Mouse (Mus musculus) heart, embryonic 11.5 days (tissue): ENCODE results near the gene Ocm. TPM values are rescaled to one million over a fixed set of nuclear protein-coding genes. Genes with fewer than 3 reads are reported as not detected.

Source experiments
- ATAC-seq: fragments of 200-750 bp; cut with Nextera tagmentation; replicated peaks from 2 replicates; pipeline ENCODE4 v1.8.0; 2017; ENCODE audit warnings: moderate library complexity; ENCODE audit not compliant: insufficient number of reproducible peaks, low FRiP score, low TSS enrichment
- H3K27ac ChIP-seq: fragments of 300-500 bp; sonication (generic); 2 replicates; pipeline ENCODE4 v1.5.1; 2014; ENCODE audit warnings: mild to moderate bottlenecking, low read depth, low read length
- H3K27me3 ChIP-seq: fragments of 300-500 bp; sonication (generic); 2 replicates; pipeline ENCODE4 v1.6.1; 2014; ENCODE audit warnings: mild to moderate bottlenecking, low read length, mixed read lengths; ENCODE audit not compliant: control insufficient read depth, insufficient read depth
- H3K36me3 ChIP-seq: fragments of 300-500 bp; sonication (generic); 2 replicates; pipeline ENCODE4 v1.6.1; 2014; ENCODE audit warnings: mild to moderate bottlenecking, low read length, moderate library complexity, mixed read lengths; ENCODE audit not compliant: control insufficient read depth, insufficient read depth
- H3K4me1 ChIP-seq: fragments of 300-500 bp; sonication (generic); 2 replicates; pipeline ENCODE4 v1.6.1; 2014; ENCODE audit warnings: low read length; ENCODE audit not compliant: control insufficient read depth, insufficient read depth
- H3K4me2 ChIP-seq: fragments of 300-500 bp; sonication (generic); 2 replicates; pipeline ENCODE4 v1.6.1; 2014; ENCODE audit warnings: mild to moderate bottlenecking, moderate library complexity
- H3K4me3 ChIP-seq: fragments of 300-500 bp; sonication (generic); 2 replicates; pipeline ENCODE4 v1.5.1; 2014; ENCODE audit warnings: low read depth, low read length
- H3K9ac ChIP-seq: fragments of 300-500 bp; sonication (generic); 2 replicates; pipeline ENCODE4 v1.6.1; 2014; ENCODE audit warnings: mild to moderate bottlenecking, low read depth, low read length, moderate library complexity
- H3K9me3 ChIP-seq: fragments of 300-500 bp; sonication (generic); replicated peaks from 2 replicates; pipeline ENCODE4 v1.6.1; 2016; ENCODE audit warnings: low read length; ENCODE audit not compliant: control insufficient read depth
- WGBS: fragments of 180-500 bp; shearing (Covaris S2); extraction: QIAGEN DNeasy Blood & Tissue Kit; methylation state at CpG from one replicate; pipeline ENCODE4 v1.1.7; 2014; ENCODE audit not compliant: insufficient replicate concordance; 5-methylcytosine and 5-hydroxymethylcytosine counted together
- polyA plus RNA-seq: library from polyadenylated mRNA; unstranded; fragments of >200 nt; fragmentation: Nextera tagmentation; extraction: Ambion mirVana; gene quantifications from 2 replicates; pipeline ENCODE4 v1.2.1, GENCODE M21; 2014

The Ocm gene
- not detected in 2 replicates for polyA plus RNA-seq

DNA sequence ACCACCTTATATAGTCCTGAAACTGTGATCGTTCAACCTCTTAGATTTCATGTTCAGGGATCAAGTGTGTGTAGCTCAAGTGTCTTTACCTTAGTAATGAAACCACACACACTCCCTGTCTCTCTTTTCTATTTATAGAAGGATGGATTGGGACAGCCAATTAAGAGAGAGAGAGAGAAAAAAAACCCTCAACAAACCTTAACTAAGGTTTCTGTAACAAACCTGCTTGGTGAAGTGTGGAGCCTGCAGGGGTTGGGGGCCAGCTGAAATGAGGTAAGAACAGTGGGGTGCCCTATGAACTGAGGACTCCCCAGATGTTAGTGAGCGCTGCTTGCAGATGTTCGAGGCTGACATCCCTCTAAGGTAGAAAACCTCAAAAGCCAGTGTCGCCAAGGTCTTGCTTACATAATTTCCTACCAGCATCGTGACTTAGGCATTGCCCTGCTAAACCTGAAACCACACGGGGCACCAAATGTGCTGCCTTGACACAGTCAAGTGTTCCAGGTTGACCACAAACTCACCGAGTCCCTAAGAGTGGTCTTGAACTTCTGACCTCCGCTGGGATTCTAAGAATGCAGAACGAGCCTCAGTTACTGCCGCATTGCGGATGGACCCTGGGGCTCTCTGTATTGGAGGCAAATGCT lies at the start of gene Ocm:
TSS of gene Ocm (minus strand) at position 51 of the 644 bp plus-strand sequence.
- Histone ChIP-seq H3K9me3 (no peaks in the 10 kb centered on the region), H3K27ac (no peak within 1 kb of the TSS), H3K36me3 (no peaks in the 10 kb centered on the region), H3K4me1 (no peaks in the 10 kb centered on the region), H3K9ac (no peak within 1 kb of the TSS), H3K27me3 (no peaks in the 10 kb centered on the region), H3K4me3 (no peak within 1 kb of the TSS), H3K4me2 (no peak within 1 kb of the TSS)
- no peak for ATAC-seq
- 59% methylated on average over 11 of the region's 11 CpGs for WGBS

DNA sequence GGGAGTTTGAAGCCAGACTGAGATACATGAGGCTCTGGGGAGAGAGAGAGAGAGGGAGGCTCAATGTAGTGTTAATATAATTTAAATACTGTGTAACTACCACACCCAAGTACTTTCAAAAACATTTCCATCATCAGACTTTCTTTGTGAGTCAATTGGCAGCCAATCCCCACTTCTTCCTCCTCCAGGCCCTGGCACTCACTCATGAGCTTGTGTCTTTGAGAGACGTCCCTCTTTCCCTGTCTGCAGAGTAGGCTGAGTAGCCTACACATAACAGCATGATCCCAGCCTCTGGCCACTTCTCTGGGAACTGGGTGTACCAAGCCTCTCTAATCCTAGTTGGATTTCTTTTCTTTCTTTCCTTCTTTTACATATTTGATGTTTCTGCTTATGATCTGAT lies 44.8 kb upstream of the Ocm start:
- ATAC-seq: no peak
- Histone ChIP-seq H3K27me3 (no peaks in the 10 kb centered on the region), H3K27ac (no peak overlapping the region), H3K9me3 (peaks cover 4% of the 10 kb centered on the region; the same call in 1 of the 2 replicates), H3K36me3 (no peaks in the 10 kb centered on the region), H3K4me3 (no peak overlapping the region), H3K4me1 (no peaks in the 10 kb centered on the region), H3K4me2 (no peak overlapping the region), H3K9ac (no peak overlapping the region)
- WGBS: 41% methylated on average over 1 of the region's 1 CpGs

DNA sequence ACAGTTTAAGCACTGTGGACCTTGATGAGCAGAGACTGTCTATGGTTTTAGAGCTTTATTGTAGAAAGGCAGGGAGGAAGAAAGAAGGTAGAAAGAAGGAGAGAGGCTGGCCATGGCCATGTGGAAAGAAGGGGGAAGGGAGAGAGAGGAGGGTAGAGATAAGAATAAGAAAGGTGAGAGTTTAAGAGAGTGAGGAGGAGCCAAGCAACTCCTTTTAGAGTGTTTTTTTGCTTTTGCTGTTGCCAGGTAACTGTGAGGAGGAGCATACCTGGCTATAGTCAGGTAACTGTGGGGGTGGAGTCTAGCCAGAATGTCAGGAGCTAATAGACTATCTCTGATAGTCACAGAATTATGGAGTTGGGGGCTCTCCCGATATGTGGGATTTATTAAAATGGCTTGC lies 43.6 kb upstream of the Ocm start:
- no peaks in the 10 kb centered on the region for H3K27me3 ChIP-seq
- no peak overlapping the region for H3K4me2 ChIP-seq
- no peak overlapping the region for H3K4me3 ChIP-seq
- H3K9me3 ChIP-seq: peaks cover 4% of the 10 kb centered on the region; the same call in 1 of the 2 replicates
- 69% methylated on average over 1 of the region's 1 CpGs for WGBS
- H3K36me3 ChIP-seq: no peaks in the 10 kb centered on the region
- no peak overlapping the region for H3K9ac ChIP-seq
- H3K4me1 ChIP-seq: no peaks in the 10 kb centered on the region
- ATAC-seq: no peak
- no peak overlapping the region for H3K27ac ChIP-seq

DNA sequence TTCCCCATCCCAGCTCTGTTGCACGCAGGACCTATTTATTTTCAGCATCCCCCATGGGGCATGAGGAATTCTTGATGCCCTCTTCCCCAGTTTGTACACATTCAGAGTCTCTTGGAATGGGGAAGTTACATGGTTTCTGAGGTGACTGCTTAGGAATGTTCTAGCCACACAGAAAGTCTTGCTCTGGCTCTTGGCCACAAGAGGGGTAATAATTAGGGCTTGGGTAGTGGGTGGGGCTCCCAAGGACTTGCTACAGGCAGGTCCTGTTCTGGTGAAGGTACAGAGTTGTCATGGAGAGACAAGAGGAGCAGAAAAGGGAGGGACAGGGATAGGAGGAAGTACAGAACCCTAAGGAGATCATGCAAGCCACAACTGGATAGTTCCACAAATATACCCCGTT lies 39.6 kb upstream of the Ocm start:
- ATAC-seq: no peak
- 79% methylated on average over 2 of the region's 2 CpGs for WGBS
- Histone ChIP-seq H3K27ac (no peak overlapping the region), H3K27me3 (no peaks in the 10 kb centered on the region), H3K9me3 (peaks cover 4% of the 10 kb centered on the region; the same call in 1 of the 2 replicates), H3K4me1 (no peaks in the 10 kb centered on the region), H3K36me3 (no peaks in the 10 kb centered on the region), H3K4me3 (no peak overlapping the region), H3K9ac (no peak overlapping the region), H3K4me2 (no peak overlapping the region)

DNA sequence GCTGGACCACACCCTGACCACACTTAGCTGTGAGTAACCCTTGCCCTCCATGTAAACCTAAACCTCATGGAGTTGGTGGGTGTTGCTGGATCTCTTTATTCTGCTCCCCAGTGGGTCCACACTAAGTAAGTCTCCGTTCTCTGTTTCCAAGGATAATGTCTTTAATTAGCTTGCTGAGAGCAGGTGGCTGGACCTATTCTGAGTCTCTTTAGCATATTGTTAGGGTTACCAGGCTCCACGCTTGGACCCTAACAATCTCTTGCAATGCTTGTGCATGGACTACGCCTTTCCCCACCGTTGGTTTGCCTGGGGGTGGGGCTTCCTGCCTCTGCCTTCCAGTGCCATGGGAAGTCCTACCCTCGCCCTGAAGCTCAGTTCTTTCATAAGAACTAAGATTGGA lies 37.6 kb upstream of the Ocm start:
- Histone ChIP-seq H3K9ac (no peak overlapping the region), H3K4me3 (no peak overlapping the region), H3K4me2 (no peak overlapping the region), H3K27me3 (no peaks in the 10 kb centered on the region), H3K4me1 (no peaks in the 10 kb centered on the region), H3K9me3 (peaks cover 4% of the 10 kb centered on the region; the same call in 1 of the 2 replicates), H3K27ac (no peak overlapping the region), H3K36me3 (no peaks in the 10 kb centered on the region)
- ATAC-seq: no peak
- WGBS: 64% methylated on average over 5 of the region's 5 CpGs

DNA sequence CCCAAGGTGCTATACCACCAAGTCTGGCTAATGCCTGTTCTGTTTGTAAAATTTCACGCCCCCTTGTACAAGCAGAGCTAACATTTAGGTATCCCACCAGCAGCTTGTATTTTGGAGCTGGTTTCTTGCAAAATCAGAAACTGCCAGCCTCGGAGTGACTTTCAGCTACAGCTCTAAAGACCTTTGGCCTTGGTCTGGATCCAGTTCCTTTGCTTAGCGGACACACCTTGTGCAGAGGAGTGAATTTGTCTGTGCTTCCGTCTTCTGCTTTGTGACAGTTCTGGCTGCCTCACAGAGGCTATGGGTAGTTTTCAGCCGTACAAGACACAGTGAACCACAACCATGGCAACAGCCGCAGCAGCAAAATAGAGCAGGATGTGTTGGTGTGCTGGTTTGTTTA lies 27.9 kb upstream of the Ocm start:
- H3K4me3 ChIP-seq: no peak overlapping the region
- H3K27ac ChIP-seq: no peak overlapping the region
- no peak overlapping the region for H3K9ac ChIP-seq
- H3K9me3 ChIP-seq: no peaks in the 10 kb centered on the region
- H3K4me2 ChIP-seq: no peak overlapping the region
- H3K27me3 ChIP-seq: no peaks in the 10 kb centered on the region
- no peaks in the 10 kb centered on the region for H3K36me3 ChIP-seq
- 82% methylated on average over 6 of the region's 6 CpGs for whole genome bisulfite sequencing
- ATAC-seq: no peak
- H3K4me1 ChIP-seq: no peaks in the 10 kb centered on the region

DNA sequence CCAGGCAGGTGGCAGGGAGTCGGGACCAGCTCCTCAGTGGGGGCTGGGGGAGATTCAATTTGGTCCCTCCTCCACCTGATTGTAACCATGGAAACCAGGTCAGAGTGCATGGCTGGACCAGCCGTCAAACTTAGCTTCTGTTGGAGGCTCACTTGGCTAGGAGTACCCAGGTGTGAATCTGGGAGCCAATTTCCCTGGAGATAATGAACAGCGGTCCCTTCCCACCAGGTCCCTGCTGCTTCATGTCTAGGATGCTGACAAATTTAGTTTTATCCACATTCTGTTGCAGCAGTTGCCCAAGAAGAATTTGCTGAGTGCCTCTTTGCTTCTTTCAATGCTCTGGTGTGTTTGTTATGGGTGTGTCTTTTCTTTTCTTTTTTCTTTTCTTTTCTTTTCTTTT lies 27.0 kb upstream of the Ocm start:
- Histone ChIP-seq H3K4me2 (no peak overlapping the region), H3K27ac (no peak overlapping the region), H3K9ac (no peak overlapping the region), H3K4me1 (no peaks in the 10 kb centered on the region), H3K27me3 (no peaks in the 10 kb centered on the region), H3K9me3 (no peaks in the 10 kb centered on the region), H3K4me3 (no peak overlapping the region), H3K36me3 (no peaks in the 10 kb centered on the region)
- WGBS: 34% methylated on average over 3 of the region's 3 CpGs
- ATAC-seq: no peak

DNA sequence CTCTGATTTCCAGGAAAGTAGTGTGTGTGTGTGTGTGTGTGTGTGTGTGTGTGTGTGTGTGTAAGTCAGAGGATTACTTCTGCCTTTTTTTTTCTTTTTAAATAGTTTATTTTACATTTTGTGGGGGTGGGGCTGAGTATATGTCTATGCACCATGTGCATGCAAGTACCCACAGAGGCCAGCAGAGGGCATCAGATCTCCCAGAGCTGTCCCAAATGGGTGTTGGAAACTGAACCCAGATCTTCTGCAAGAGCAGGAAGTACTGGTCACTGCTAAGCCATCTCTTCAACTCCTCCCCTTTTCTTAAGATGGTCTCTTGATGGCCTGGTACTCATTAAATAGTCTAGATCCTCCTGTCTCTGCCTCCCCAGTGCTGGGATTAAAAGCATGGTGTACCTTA lies 24.8 kb upstream of the Ocm start:
- H3K27me3 ChIP-seq: no peaks in the 10 kb centered on the region
- no peak overlapping the region for H3K4me2 ChIP-seq
- no peaks in the 10 kb centered on the region for H3K36me3 ChIP-seq
- H3K27ac ChIP-seq: no peak overlapping the region
- H3K4me1 ChIP-seq: no peaks in the 10 kb centered on the region
- H3K4me3 ChIP-seq: no peak overlapping the region
- no peak for ATAC-seq
- no peak overlapping the region for H3K9ac ChIP-seq
- H3K9me3 ChIP-seq: no peaks in the 10 kb centered on the region

DNA sequence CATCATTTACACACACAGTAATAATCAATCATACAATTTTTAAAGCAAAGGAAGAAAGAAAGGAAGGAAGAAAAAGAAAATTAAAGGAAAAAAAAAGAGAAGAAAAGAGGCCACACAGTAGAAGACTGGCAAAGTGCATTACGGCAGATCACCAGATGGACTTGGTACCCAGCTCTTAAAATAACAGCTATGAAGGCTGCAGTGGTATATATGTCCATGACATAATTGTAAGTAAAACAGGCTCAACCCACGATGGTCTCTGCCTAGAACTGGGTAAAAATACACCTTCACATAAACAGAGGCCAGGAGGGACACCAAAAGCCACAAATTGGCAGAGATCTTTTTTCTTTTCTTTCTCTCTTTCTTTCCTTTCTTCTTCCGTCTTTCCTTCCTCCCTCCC lies 23.4 kb upstream of the Ocm start:
- H3K9ac ChIP-seq: no peak overlapping the region
- 75% methylated on average over 3 of the region's 3 CpGs for WGBS
- H3K4me1 ChIP-seq: no peaks in the 10 kb centered on the region
- no peak overlapping the region for H3K4me2 ChIP-seq
- H3K9me3 ChIP-seq: no peaks in the 10 kb centered on the region
- H3K36me3 ChIP-seq: no peaks in the 10 kb centered on the region
- no peak overlapping the region for H3K4me3 ChIP-seq
- H3K27me3 ChIP-seq: no peaks in the 10 kb centered on the region
- no peak for ATAC-seq
- no peak overlapping the region for H3K27ac ChIP-seq
